Mouse (Mus musculus) bone marrow, adult 2 months (tissue): ENCODE measurements at regions not wholly inside any gene's neighbourhood (a gene's known extent, or its start where the extent isn't known, plus 50 kb on each side); places are given as distances from the start of the nearest gene placed in this dataset.

Source experiments
- CTCF ChIP-seq: fragments of 200-500 bp; IDR thresholded peaks from 2 replicates; pipeline ENCODE4 v1.5.1; 2011; ENCODE audit warnings: low read length, control low read depth; ENCODE audit not compliant: control insufficient read depth, insufficient read depth
- POLR2A ChIP-seq: fragments of 200-500 bp; IDR thresholded peaks from 2 replicates; pipeline ENCODE4 v1.6.1; 2011; ENCODE audit warnings: low read depth, mild to moderate bottlenecking, control low read depth, low read length, borderline replicate concordance; ENCODE audit not compliant: control insufficient read depth

DNA sequence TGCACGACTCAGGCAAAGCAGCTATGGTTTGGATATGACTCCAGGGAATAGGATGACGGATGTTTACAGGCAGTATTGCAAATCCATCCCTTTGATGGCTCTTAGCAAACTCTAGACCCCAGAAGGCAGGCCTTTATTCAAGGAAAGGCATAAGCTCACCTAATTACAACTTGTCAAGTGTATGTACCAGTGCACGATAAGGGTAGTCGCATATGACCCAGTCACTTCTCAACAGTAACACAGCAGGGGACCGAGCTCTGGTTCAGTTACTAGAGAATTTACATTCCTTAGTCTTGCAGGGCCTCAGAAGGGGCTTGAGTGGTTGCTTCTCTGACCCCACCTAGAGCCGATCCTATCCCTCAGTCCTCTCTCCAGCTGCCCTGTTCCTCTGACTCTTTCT is 342.2 kb downstream of the Kcnrg start:
- TF ChIP-seq CTCF (no peak), POLR2A (no peak)
